Mouse (Mus musculus) forebrain, embryonic 15.5 days (tissue): ENCODE results near the gene Phox2a. TPM values are rescaled to one million over a fixed set of nuclear protein-coding genes. Genes with fewer than 3 reads are reported as not detected.

ENCODE experiments used
- ATAC-seq: fragments of 200-750 bp; cut with Nextera tagmentation; replicated peaks from 2 replicates; pipeline ENCODE4 v1.8.0; 2017; ENCODE audit warnings: mild to moderate bottlenecking, moderate TSS enrichment, moderate library complexity
- H3K27ac ChIP-seq: fragments of 300-500 bp; sonication (generic); replicated peaks from 2 replicates; pipeline ENCODE4 v1.5.1; 2015; ENCODE audit warnings: mild to moderate bottlenecking, inconsistent platforms
- H3K27me3 ChIP-seq: fragments of 300-500 bp; sonication (generic); 2 replicates; pipeline ENCODE4 v1.6.1; 2015; ENCODE audit warnings: inconsistent platforms
- H3K36me3 ChIP-seq: fragments of 300-500 bp; sonication (generic); 2 replicates; pipeline ENCODE4 v1.6.1; 2015; ENCODE audit warnings: mild to moderate bottlenecking, inconsistent platforms
- H3K4me1 ChIP-seq: fragments of 300-500 bp; sonication (generic); 2 replicates; pipeline ENCODE4 v1.6.1; 2015; ENCODE audit warnings: inconsistent platforms
- H3K4me2 ChIP-seq: fragments of 300-500 bp; sonication (generic); replicated peaks from 2 replicates; pipeline ENCODE4 v1.6.1; 2015; ENCODE audit warnings: mild to moderate bottlenecking, inconsistent platforms
- H3K4me3 ChIP-seq: fragments of 300-500 bp; sonication (generic); 2 replicates; pipeline ENCODE4 v1.5.1; 2015; ENCODE audit warnings: mild to moderate bottlenecking, inconsistent platforms
- H3K9ac ChIP-seq: fragments of 300-500 bp; sonication (generic); replicated peaks from 2 replicates; pipeline ENCODE4 v1.6.1; 2015; ENCODE audit warnings: mild to moderate bottlenecking, inconsistent platforms
- H3K9me3 ChIP-seq: fragments of 300-500 bp; sonication (generic); 2 replicates; pipeline ENCODE4 v1.6.1; 2016; ENCODE audit warnings: inconsistent platforms
- WGBS: fragments of 180-500 bp; shearing (Covaris S2); methylation state at CpG from one replicate; pipeline ENCODE4 v1.1.7; 2015; ENCODE audit warnings: mixed read lengths; 5-methylcytosine and 5-hydroxymethylcytosine counted together
- polyA plus RNA-seq: library from polyadenylated mRNA; unstranded; fragments of >200 nt; fragmentation: Nextera tagmentation; extraction: Ambion mirVana; gene quantifications from 2 replicates; pipeline ENCODE4 v1.2.1, GENCODE M21; 2015

Phox2a gene
- polyA plus RNA-seq, 1 experiment from 2014 or later = not detected

GRCm38 (mm10) chr7:101851689-101852088, 33.6 kb downstream of the Phox2a start:
- H3K9me3 ChIP-seq = no peaks in the 10 kb centered on the region
- H3K27me3 ChIP-seq = no peaks in the 10 kb centered on the region
- H3K4me2 ChIP-seq = no peak overlapping the region
- H3K4me1 ChIP-seq = no peaks in the 10 kb centered on the region
- H3K4me3 ChIP-seq = no peak overlapping the region
- 87% methylated on average over 6 of the region's 6 CpGs for WGBS
- no peaks in the 10 kb centered on the region for H3K36me3 ChIP-seq
- no peak overlapping the region for H3K27ac ChIP-seq
- ATAC-seq = no peak
- no peak overlapping the region for H3K9ac ChIP-seq

- Histone ChIP-seq H3K4me3 (no peak overlapping the region), H3K9ac (no peak overlapping the region), H3K36me3 (no peaks in the 10 kb centered on the region), H3K9me3 (no peaks in the 10 kb centered on the region), H3K27ac (no peak overlapping the region), H3K27me3 (no peaks in the 10 kb centered on the region), H3K4me2 (no peak overlapping the region), H3K4me1 (no peaks in the 10 kb centered on the region)
- 85% methylated on average over 6 of the region's 6 CpGs for WGBS
- ATAC-seq = no peak
Measured at GRCm38 (mm10) chr7:101852846-101853245, 34.7 kb downstream of the Phox2a start.

GRCm38 (mm10) chr7:101853816-101854215, 35.7 kb downstream of the Phox2a start:
- WGBS = 88% methylated on average over 2 of the region's 2 CpGs
- ATAC-seq = no peak

GRCm38 (mm10) chr7:101857094-101857493, 39.0 kb downstream of the Phox2a start, which contains the start of gene Folr2:
Gene Folr2, minus strand, starts transcription at chr7:101857194.
- no peaks in the 10 kb centered on the region for H3K4me1 ChIP-seq
- no peak within 1 kb of the TSS for H3K9ac ChIP-seq
- ATAC-seq = no peak
- no peak within 1 kb of the TSS for H3K27ac ChIP-seq
- 97% methylated on average over 4 of the region's 4 CpGs for WGBS
- H3K4me3 ChIP-seq = no peak within 1 kb of the TSS
- no peaks in the 10 kb centered on the region for H3K36me3 ChIP-seq
- no peaks in the 10 kb centered on the region for H3K27me3 ChIP-seq
- no peaks in the 10 kb centered on the region for H3K9me3 ChIP-seq
- H3K4me2 ChIP-seq = no peak within 1 kb of the TSS

More at GRCm38 (mm10) chr7:101853816-101854215, 35.7 kb downstream of the Phox2a start:
- Histone ChIP-seq H3K27me3 (no peaks in the 10 kb centered on the region), H3K4me3 (no peak overlapping the region), H3K36me3 (no peaks in the 10 kb centered on the region), H3K4me1 (no peaks in the 10 kb centered on the region), H3K9ac (no peak overlapping the region), H3K27ac (no peak overlapping the region), H3K9me3 (no peaks in the 10 kb centered on the region), H3K4me2 (no peak overlapping the region)

- no peak overlapping the region for H3K9ac ChIP-seq
- H3K4me2 ChIP-seq = no peak overlapping the region
- ATAC-seq = no peak
- no peaks in the 10 kb centered on the region for H3K9me3 ChIP-seq
- H3K4me1 ChIP-seq = no peaks in the 10 kb centered on the region
- H3K4me3 ChIP-seq = no peak overlapping the region
- H3K36me3 ChIP-seq = no peaks in the 10 kb centered on the region
- WGBS = 81% methylated on average over 9 of the region's 9 CpGs
- no peaks in the 10 kb centered on the region for H3K27me3 ChIP-seq
- H3K27ac ChIP-seq = no peak overlapping the region
Measured at GRCm38 (mm10) chr7:101858362-101858761, 40.2 kb downstream of the Phox2a start.

- H3K27me3 ChIP-seq = no peaks in the 10 kb centered on the region
Measured at GRCm38 (mm10) chr7:101860978-101861377, 42.9 kb downstream of the Phox2a start.

GRCm38 (mm10) chr7:101862291-101862690, 44.2 kb downstream of the Phox2a start:
- Histone ChIP-seq H3K4me1 (no peaks in the 10 kb centered on the region), H3K27me3 (no peaks in the 10 kb centered on the region), H3K27ac (no peak overlapping the region), H3K4me3 (no peak overlapping the region), H3K36me3 (no peaks in the 10 kb centered on the region), H3K4me2 (no peak overlapping the region), H3K9ac (no peak overlapping the region), H3K9me3 (no peaks in the 10 kb centered on the region)
- ATAC-seq = no peak
- WGBS = 76% methylated on average over 3 of the region's 3 CpGs

More at GRCm38 (mm10) chr7:101860978-101861377, 42.9 kb downstream of the Phox2a start:
- Histone ChIP-seq H3K36me3 (no peaks in the 10 kb centered on the region), H3K4me2 (no peak overlapping the region), H3K27ac (no peak overlapping the region), H3K9ac (no peak overlapping the region), H3K4me1 (no peaks in the 10 kb centered on the region), H3K4me3 (no peak overlapping the region), H3K9me3 (no peaks in the 10 kb centered on the region)
- no peak for ATAC-seq

GRCm38 (mm10) chr7:101863415-101863814, 45.3 kb downstream of the Phox2a start, which contains the start of gene Anapc15:
Gene Anapc15, plus strand, starts transcription at chr7:101863715.
- no peak for ATAC-seq
- WGBS = 85% methylated on average over 3 of the region's 3 CpGs
- no peak within 1 kb of the TSS for H3K27ac ChIP-seq

GRCm38 (mm10) chr7:101866491-101867265, 48.6 kb downstream of the Phox2a start:
- no peaks in the 10 kb centered on the region for H3K4me1 ChIP-seq
- no peaks in the 10 kb centered on the region for H3K27me3 ChIP-seq
- no peak overlapping the region for H3K4me2 ChIP-seq
- H3K27ac ChIP-seq = no peak overlapping the region
- no peaks in the 10 kb centered on the region for H3K36me3 ChIP-seq
- H3K9ac ChIP-seq = no peak overlapping the region
- WGBS = 81% methylated on average over 11 of the region's 11 CpGs
- H3K9me3 ChIP-seq = no peaks in the 10 kb centered on the region
- ATAC-seq = no peak
- no peak overlapping the region for H3K4me3 ChIP-seq

More at GRCm38 (mm10) chr7:101863415-101863814, 45.3 kb downstream of the Phox2a start, which contains the start of gene Anapc15:
- H3K4me1 ChIP-seq = no peaks in the 10 kb centered on the region
- H3K9me3 ChIP-seq = no peaks in the 10 kb centered on the region
- no peak within 1 kb of the TSS for H3K4me2 ChIP-seq
- H3K27me3 ChIP-seq = no peaks in the 10 kb centered on the region
- H3K36me3 ChIP-seq = no peaks in the 10 kb centered on the region
- no peak within 1 kb of the TSS for H3K4me3 ChIP-seq
- H3K9ac ChIP-seq = no peak within 1 kb of the TSS

- WGBS = 97% methylated on average over 4 of the region's 4 CpGs
- ATAC-seq = no peak
Measured at GRCm38 (mm10) chr7:101867482-101867881, 49.4 kb downstream of the Phox2a start.

GRCm38 (mm10) chr7:101868241-101869162, 50.4 kb downstream of the Phox2a start:
- H3K4me3 ChIP-seq = no peak overlapping the region
- WGBS = 46% methylated on average over 13 of the region's 13 CpGs
- H3K36me3 ChIP-seq = no peaks in the 10 kb centered on the region
- ATAC-seq = no peak
- no peaks in the 10 kb centered on the region for H3K27me3 ChIP-seq
- no peak overlapping the region for H3K9ac ChIP-seq
- no peaks in the 10 kb centered on the region for H3K9me3 ChIP-seq
- H3K4me2 ChIP-seq = no peak overlapping the region
- no peaks in the 10 kb centered on the region for H3K4me1 ChIP-seq
- no peak overlapping the region for H3K27ac ChIP-seq

More at GRCm38 (mm10) chr7:101867482-101867881, 49.4 kb downstream of the Phox2a start:
- Histone ChIP-seq H3K36me3 (no peaks in the 10 kb centered on the region), H3K4me3 (no peak overlapping the region), H3K9me3 (no peaks in the 10 kb centered on the region), H3K4me2 (no peak overlapping the region), H3K4me1 (no peaks in the 10 kb centered on the region), H3K27me3 (no peaks in the 10 kb centered on the region), H3K9ac (no peak overlapping the region), H3K27ac (no peak overlapping the region)

- no peaks in the 10 kb centered on the region for H3K4me1 ChIP-seq
- H3K9me3 ChIP-seq = no peaks in the 10 kb centered on the region
- no peak overlapping the region for H3K4me2 ChIP-seq
- no peaks in the 10 kb centered on the region for H3K36me3 ChIP-seq
- no peak overlapping the region for H3K9ac ChIP-seq
- H3K27ac ChIP-seq = no peak overlapping the region
- 40% methylated on average over 7 of the region's 7 CpGs for WGBS
- no peak for ATAC-seq
- no peaks in the 10 kb centered on the region for H3K27me3 ChIP-seq
- H3K4me3 ChIP-seq = no peak overlapping the region
Measured at GRCm38 (mm10) chr7:101869163-101869500, 51.0 kb downstream of the Phox2a start.
